Mouse (Mus musculus): ENCODE results near the gene Tgm6.
A peak's percentile ranks its signal among the peaks of the same experiment; 100 is the strongest.

Gene Tgm6

GRCm38 (mm10) chr2:130112116-130112515, at the start of gene Tgm6:
Gene Tgm6 (plus strand): TSS chr2:130112416.
- no peak for DNase-seq

DNA sequence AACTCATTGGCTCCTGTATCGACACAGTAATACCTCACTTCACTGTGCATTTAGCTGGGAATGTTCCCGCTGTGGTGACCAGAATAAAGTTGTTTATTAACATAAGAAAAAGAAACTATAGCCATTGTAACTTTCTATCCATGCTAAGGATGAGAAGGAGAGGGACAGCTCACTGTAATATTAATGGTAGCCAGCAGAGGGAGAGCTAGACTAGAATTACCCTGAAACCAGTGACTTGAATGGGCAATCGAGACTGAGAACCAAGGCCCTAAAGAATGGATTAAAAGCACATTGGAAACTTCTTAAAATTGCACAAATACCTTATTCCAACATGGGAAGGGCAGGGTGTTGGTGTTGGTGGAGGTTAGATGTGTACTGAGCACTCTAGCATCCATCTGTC, 44.0 kb upstream of the Tgm6 start:
- DNase-seq, result peak; percentile 42

DNA sequence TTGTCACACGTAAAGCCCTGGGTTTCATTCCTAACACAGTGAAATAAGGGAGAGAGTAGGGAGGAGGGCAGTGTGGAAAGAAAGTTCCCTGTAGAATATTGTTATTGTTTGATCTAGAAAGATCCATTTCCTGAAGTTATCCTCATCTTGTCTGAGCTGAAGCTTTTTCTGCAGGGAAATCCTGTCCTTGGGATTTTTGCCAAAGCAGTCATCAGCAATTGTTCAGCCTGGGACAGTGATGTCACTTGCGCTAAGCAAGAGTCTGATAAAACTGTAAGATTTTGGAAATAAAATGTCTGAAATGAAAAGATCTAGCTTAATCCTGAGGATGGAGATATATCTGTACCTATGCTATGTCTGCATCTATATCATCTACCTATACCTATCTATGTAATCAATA, 41.8 kb upstream of the Tgm6 start:
- no peak for DNase-seq

GRCm38 (mm10) chr2:130112804-130113203, 588 bp downstream of the Tgm6 start:
- no peak for DNase-seq

GRCm38 (mm10) chr2:130113379-130113778, 1.2 kb downstream of the Tgm6 start:
- DNase-seq, result no peak

DNA sequence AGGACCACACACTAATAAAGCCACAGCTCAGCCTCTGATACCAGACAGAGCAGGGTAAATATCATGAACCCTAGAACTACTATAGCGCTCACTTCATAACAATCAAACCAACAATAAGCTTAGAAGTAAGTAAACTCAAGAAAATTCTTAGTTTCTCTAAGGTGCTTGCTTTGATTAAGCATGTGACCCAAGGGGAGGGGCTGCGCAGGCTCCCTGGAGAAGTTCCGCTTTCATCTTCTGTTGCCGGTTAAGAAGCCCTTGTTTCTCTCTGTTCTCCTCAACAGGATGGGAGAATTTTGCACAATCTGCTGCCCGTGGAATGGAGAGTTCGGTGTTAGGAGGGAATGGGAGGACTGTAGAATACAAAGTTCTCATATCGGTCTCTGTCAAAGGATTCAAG, 6.4 kb downstream of the Tgm6 start:
- no peak for DNase-seq

GRCm38 (mm10) chr2:130125279-130126059, 13.3 kb downstream of the Tgm6 start:
- DNase-seq, result peak; percentile 7

DNA sequence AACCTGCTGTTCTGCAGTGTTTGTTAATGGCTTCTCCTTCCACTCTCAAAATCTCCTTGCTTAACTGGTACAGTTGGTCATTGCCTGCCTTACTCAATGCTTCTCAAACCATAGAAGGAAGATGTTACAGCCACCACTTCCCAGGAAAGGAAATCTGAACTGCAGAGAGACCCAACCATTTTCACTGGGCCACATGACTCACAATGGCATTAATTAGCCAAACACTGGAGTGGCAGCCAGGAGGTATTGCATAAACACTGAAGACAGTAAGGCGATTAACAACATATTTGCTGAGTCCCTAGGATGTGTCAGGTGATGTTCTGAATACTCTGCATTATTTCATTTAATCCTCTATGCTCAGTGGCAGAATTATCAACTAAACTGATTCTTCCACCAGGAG, 13.9 kb downstream of the Tgm6 start:
- DNase-seq, result no peak

DNA sequence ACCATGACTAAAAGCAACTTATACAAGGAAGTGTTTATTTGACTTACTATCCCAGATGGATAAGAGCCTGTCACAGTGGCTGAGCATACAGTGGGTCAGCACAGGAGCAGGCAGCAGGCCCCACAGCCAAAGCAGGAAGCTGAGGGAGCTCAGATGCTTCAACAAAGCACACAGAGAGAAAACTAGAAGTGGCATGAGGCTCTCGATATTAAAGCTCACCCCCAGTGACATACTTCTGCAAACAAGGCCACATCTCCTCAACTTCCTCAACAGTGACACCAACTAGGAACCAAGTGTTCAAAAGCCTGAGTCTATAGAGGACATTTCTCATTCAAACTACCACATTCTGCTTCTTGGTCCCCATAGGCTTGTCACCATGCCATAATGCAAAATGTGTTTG, 17.5 kb downstream of the Tgm6 start:
- no peak for DNase-seq

DNA sequence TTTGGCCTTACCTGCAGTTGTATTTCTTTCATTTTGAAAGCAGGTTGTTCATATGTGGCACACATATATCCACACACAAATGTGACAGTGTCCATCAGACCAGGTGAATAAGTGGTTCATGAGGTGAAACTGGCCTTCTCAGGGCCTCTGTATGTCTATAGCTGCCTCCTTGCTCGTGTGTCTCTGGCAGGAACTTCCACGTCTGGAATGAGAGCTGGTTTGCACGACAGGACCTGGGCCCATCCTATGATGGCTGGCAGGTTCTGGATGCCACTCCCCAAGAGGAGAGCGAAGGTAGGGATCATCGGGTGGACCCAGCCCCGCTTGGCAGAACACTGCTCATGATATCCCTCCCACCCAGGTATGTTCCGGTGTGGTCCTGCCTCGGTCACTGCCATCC, 30.8 kb downstream of the Tgm6 start:
- no peak for DNase-seq

- DNase-seq, result no peak
These were observed 32.6 kb downstream of the Tgm6 start for GRCm38 (mm10) chr2:130144703-130145324.

- no peak for DNase-seq
These were observed 34.0 kb downstream of the Tgm6 start for GRCm38 (mm10) chr2:130146089-130146668.

- DNase-seq, result no peak
These were observed 43.0 kb downstream of the Tgm6 start for GRCm38 (mm10) chr2:130155171-130155570.

- no peak for DNase-seq
These were observed 43.6 kb downstream of the Tgm6 start for GRCm38 (mm10) chr2:130155851-130156250.

DNA sequence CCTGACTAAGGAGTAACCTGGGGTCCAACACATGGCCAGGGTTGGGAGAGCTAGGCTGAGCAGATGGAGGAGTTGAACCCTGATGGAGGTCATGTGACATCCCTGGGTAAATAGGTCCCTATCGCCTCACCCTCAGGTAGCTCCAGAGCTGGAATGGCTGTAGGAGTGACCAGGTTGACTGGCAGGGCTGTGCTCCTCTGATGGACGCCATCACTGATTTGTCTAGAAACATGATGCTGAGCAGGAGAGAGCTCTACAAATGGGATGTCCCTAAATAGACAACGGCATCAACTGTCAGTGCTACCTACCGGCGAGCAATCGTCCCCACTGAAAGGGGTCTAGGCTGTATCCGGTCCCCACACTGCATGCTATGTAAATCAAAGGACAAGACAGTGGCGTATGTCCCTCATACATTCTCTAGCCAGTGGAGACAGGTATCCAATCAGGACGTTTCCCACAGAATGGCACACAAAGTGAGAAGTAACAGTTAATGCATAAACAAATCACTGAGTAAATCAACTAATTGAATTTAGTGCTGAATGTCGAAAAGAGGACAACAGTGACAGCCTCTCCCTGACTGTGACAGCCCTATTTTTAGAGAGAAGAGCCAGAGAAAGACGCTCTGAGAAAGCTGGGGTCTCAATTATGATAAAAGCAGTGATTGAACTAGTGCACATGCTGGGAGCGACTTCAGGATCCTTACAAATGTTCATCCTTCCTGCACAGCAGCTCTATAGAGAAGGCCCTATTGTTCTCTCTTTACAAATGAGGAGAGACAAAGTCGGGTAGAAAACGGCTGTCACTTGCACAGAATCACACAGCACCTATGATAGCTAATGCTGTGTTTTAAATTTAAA, 45.2 kb downstream of the Tgm6 start:
- no peak for DNase-seq

GRCm38 (mm10) chr2:130158088-130158437, 45.8 kb downstream of the Tgm6 start:
- no peak for DNase-seq

- no peak for DNase-seq
These were observed 50.5 kb downstream of the Tgm6 start for GRCm38 (mm10) chr2:130162701-130163100.

DNA sequence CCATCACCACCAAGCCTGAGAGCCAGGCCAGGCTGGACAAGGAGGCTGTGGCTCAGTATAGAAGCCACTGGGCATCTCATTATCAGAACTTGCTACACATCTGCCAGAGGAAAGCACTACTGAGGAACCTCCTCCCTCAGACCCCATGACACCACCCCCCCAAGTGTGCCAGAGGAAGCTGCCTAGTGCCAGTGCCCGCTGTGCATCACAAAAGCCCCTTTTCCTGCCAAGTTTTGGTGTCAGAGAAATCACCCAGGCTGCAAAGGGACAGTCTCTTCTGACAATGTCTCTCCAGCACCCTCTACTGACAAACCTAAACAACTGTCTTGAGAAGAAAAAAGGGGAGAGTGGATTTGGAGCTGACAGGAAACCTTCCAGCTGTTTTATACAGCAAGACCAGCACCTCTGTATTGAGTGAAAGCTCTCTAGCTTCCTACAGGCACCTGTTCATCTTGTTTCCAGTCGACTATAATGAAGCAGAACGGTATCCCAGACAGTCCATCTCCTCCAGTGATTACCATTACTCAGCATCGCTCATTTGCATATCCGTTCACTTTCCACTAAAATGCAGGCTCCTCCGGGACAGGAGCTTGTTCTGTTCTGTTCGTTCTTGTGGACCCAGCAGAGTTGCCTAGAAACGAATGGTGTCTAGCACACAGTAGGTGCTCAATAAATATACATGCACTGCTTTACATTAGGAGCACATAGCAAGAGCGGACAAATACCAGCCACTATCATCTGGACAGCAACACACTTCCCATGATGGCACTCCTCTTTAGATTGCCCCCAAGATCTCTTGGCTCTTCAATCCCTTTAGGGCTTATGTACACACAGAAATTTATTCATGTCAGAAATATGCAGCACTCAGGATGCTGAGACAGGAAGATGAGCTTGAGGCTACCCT, 54.3 kb downstream of the Tgm6 start:
- peak; percentile 57 for DNase-seq

GRCm38 (mm10) chr2:130167861-130168260, 55.6 kb downstream of the Tgm6 start:
- DNase-seq, result peak; percentile 78

DNA sequence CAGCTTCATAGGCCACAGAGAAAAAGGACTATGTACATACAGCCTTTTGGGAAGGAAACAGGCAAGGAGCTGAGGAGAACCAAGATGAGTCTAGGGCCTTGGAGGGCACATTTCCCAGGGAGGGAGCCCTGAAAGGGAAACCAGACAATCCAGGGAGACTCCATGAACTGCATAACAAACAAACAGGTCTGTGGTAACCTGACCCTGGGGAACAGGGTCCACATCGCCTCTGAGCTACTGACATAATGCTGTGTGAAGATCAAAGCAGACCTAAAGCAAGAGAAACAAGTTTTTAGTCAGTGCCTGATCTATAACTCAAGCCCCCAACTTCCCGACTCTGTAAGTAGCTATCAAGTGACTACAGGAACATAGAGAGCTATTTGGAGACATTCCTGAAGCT, 59.5 kb downstream of the Tgm6 start:
- DNase-seq, result no peak

GRCm38 (mm10) chr2:130176820-130177219, 64.6 kb downstream of the Tgm6 start:
- no peak for DNase-seq

DNA sequence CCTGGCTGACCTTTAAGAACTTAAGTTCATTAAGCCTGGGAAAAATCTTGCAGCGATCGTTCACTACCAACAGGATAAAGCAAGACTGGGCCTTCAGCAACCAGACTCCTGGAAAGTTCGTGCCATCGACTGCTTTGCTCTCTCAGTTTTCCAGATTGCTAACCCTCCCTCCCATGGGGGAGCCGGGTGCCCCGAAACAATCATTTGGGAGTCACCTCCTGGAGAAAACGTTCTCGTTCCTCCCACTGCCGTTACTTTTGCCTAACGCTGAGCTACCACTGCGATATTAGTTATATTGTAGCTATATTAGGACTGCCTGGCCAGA, 66.1 kb downstream of the Tgm6 start:
- DNase-seq, result peak; percentile 38

All from embryo, embryonic 11 days (tissue).